Mouse (Mus musculus): Measurements from ENCODE around the gene Ly6g5b.

DNA sequence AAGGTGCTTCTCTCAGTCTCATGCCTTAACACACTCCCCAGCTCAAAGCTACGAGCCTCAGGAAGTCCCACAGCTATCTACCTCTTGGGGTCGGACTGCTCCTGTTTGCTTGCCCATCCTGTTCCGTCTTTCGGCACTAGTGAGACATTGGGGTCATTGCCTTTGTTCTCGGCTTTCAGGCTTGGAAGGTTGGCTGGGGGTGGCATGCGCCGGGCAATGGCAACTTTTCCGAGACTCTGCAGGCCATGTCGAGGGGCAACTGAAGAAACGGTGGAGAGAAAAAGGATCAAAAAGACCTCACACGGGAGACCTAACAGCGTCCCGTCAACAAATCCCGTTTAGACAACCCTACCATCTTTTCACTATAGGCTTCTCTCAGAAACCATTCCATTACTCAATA is 46.9 kb upstream of the Ly6g5b start:
- TF ChIP-seq ZC3H11A (IDR thresholded peaks at IDR 0.05; ENCODE audit: borderline replicate concordance, low read depth, low read length) (no peak), MAFK (IDR thresholded peaks at IDR 0.05; ENCODE audit: insufficient read depth, low read depth, low read length) (no peak), ZNF384 (IDR thresholded peaks at IDR 0.05; ENCODE audit: low read depth, low read length) (no peak)

Data from ES-E14 (cell line).